ENCODE assay signal across 32 mouse cellular contexts in the genomic region with DNA sequence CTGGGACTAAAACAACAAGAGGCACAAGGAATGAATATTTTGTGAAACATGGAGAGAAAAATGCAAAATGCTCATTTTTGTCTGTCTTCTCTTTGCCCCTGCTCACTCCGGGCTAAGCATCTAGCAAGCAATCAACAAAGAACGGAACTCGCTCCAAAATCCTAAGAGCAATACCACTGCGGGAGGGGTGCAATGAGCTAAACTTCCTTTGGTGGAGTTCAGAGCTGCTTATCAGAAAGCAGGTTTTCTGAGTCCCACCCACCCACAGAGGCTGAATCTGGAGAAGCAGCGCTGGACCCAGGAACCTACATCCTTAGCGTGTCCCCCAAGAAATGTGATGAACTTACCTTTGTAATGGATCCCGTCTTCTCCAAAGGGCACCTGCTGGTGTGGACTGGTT.
A peak's percentile ranks its signal among the peaks of the same experiment; 100 is the strongest.
DNase-seq lines count a peak whose midpoint lies in the region; ATAC-seq lines count a peak whose summit lies in the region.
"Had no signal": no experiment of that assay in that cellular context is flagged by ENCODE, and none has a peak within 500 bp of the region (broad histone marks: within the 10 kb centered on the region; RNA-seq: fewer than 3 reads in every experiment).

No protein-coding gene starts in this region.

- intact Hi-C loops in heart, postnatal 25 days (cut with DNase I): no loop called here

- H3K4me2 ChIP-seq in lung, embryonic 16.5 days (ENCODE audit: low read depth, low read length): no peak overlapping the region
- no peak overlapping the region for H3K4me2 ChIP-seq in intestine, embryonic 16.5 days (ENCODE audit: low read depth, low read length)
- 0 out of 2 replicates have a peak overlapping the region, but pooled peaks have one; percentile 1 for H3K4me2 ChIP-seq in stomach, embryonic 15.5 days
- H3K4me2 ChIP-seq in midbrain, embryonic 13.5 days (replicated peaks): no peak overlapping the region
- H3K4me2 ChIP-seq: embryonic facial prominence, embryonic 13.5 days; heart, embryonic 13.5 days; hindbrain, embryonic 12.5 days; liver, embryonic 15.5 days; midbrain, embryonic 12.5 days; neural tube, embryonic 12.5 days had no signal

- DNase-seq in heart, embryonic 10.5 days (ENCODE audit: low spot score): no peak
- DNase-seq in heart, postnatal 25 days (ENCODE audit: low spot score): no peak
- DNase-seq in lung, postnatal 14 days: no peak
- DNase-seq: adrenal gland, postnatal 36 days; B cell, adult 2 months; cerebellum, adult 11-12 months; cerebellum, postnatal 10 days; gastrocnemius, postnatal 25 days; heart, postnatal 14 days; kidney, adult 8-10 months; kidney, postnatal 14 days; liver; retina, postnatal 1 day; right cerebral cortex, postnatal 25 days; spleen, adult 18-20 months; thymus, postnatal 36 days had no signal

- no peaks in the 10 kb centered on the region for H3K9me3 ChIP-seq in heart, embryonic 10.5 days
- H3K9me3 ChIP-seq in lung, embryonic 16.5 days (ENCODE audit: control insufficient read depth, low read length): no peaks in the 10 kb centered on the region
- no peaks in the 10 kb centered on the region for H3K9me3 ChIP-seq in intestine, embryonic 16.5 days (ENCODE audit: control insufficient read depth, low read length)
- H3K9me3 ChIP-seq in stomach, embryonic 15.5 days: no peaks in the 10 kb centered on the region
- H3K9me3 ChIP-seq in midbrain, embryonic 13.5 days: no peaks in the 10 kb centered on the region
- H3K9me3 ChIP-seq: embryonic facial prominence, embryonic 13.5 days; heart, embryonic 13.5 days; hindbrain, embryonic 12.5 days; limb, embryonic 10.5 days; liver, embryonic 15.5 days; midbrain, embryonic 12.5 days; neural tube, embryonic 12.5 days had no signal

- H3K27me3 ChIP-seq in heart, embryonic 10.5 days (ENCODE audit: insufficient read depth, poor library complexity, severe bottlenecking): no peaks in the 10 kb centered on the region
- no peaks in the 10 kb centered on the region for H3K27me3 ChIP-seq in lung, embryonic 16.5 days (ENCODE audit: control insufficient read depth, insufficient read depth, low read depth, low read length)
- no peaks in the 10 kb centered on the region for H3K27me3 ChIP-seq in intestine, embryonic 16.5 days (replicated peaks; ENCODE audit: control insufficient read depth, insufficient read depth, low read length)
- H3K27me3 ChIP-seq in stomach, embryonic 15.5 days (replicated peaks): no peaks in the 10 kb centered on the region
- no peaks in the 10 kb centered on the region for H3K27me3 ChIP-seq in midbrain, embryonic 13.5 days
- H3K27me3 ChIP-seq: CH12.LX; embryonic facial prominence, embryonic 13.5 days; heart, embryonic 13.5 days; hindbrain, embryonic 12.5 days; liver, embryonic 15.5 days; midbrain, embryonic 12.5 days; neural tube, embryonic 12.5 days; Patski had no signal

- H3K36me3 ChIP-seq in heart, embryonic 10.5 days: no peaks in the 10 kb centered on the region
- H3K36me3 ChIP-seq in lung, embryonic 16.5 days (ENCODE audit: control insufficient read depth, insufficient read depth, low read length): no peaks in the 10 kb centered on the region
- H3K36me3 ChIP-seq in intestine, embryonic 16.5 days (ENCODE audit: control insufficient read depth, insufficient read depth, low read length): no peaks in the 10 kb centered on the region
- H3K36me3 ChIP-seq in stomach, embryonic 15.5 days: no peaks in the 10 kb centered on the region
- no peaks in the 10 kb centered on the region for H3K36me3 ChIP-seq in midbrain, embryonic 13.5 days
- H3K36me3 ChIP-seq: embryonic facial prominence, embryonic 13.5 days; G1E; heart, embryonic 13.5 days; hindbrain, embryonic 12.5 days; limb, embryonic 10.5 days; liver, embryonic 15.5 days; midbrain, embryonic 12.5 days; neural tube, embryonic 12.5 days had no signal

- H3K27ac ChIP-seq in heart, embryonic 10.5 days: 0 out of 2 replicates have a peak overlapping the region, but pooled peaks have one; percentile 29
- H3K27ac ChIP-seq in lung, embryonic 16.5 days (ENCODE audit: low read length): peak overlapping the region; percentile 41
- H3K27ac ChIP-seq in intestine, embryonic 16.5 days (ENCODE audit: low read length): 0 out of 2 replicates have a peak overlapping the region, but pooled peaks have one; percentile 36
- H3K27ac ChIP-seq in stomach, embryonic 15.5 days: no peak overlapping the region
- H3K27ac ChIP-seq in midbrain, embryonic 13.5 days: no peak overlapping the region
- H3K27ac ChIP-seq: embryonic facial prominence, embryonic 13.5 days; heart, embryonic 13.5 days; hindbrain, embryonic 12.5 days; layer of hippocampus, adult 2 months; limb, embryonic 10.5 days; liver, embryonic 15.5 days; midbrain, embryonic 12.5 days; neural tube, embryonic 12.5 days had no signal

- peak; percentile 29; the same call in 1 of the 2 replicates for ATAC-seq in lung, embryonic 16.5 days (ENCODE audit: low read depth)
- ATAC-seq in intestine, embryonic 16.5 days: no peak; the same call in 1 of the 2 replicates
- ATAC-seq in stomach, embryonic 15.5 days (ENCODE audit: insufficient read depth, low FRiP score, low read depth): no peak
- ATAC-seq in midbrain, embryonic 13.5 days: no peak
- ATAC-seq: forebrain, embryonic 14.5 days; Patski had no signal

- peaks cover 21% of the 10 kb centered on the region; the same call in 1 of the 2 replicates for H3K4me1 ChIP-seq in heart, embryonic 10.5 days
- peaks cover 21% of the 10 kb centered on the region for H3K4me1 ChIP-seq in lung, embryonic 16.5 days (replicated peaks; ENCODE audit: control insufficient read depth, insufficient read depth, low read length)
- H3K4me1 ChIP-seq in intestine, embryonic 16.5 days (ENCODE audit: control insufficient read depth, insufficient read depth, low read length): peaks cover 4% of the 10 kb centered on the region; the same call in 1 of the 2 replicates
- H3K4me1 ChIP-seq in stomach, embryonic 15.5 days: peaks cover 4% of the 10 kb centered on the region; the same call in 1 of the 2 replicates
- no peaks in the 10 kb centered on the region for H3K4me1 ChIP-seq in midbrain, embryonic 13.5 days (replicated peaks)
- H3K4me1 ChIP-seq: hindbrain, embryonic 12.5 days; liver, embryonic 15.5 days; midbrain, embryonic 12.5 days; neural tube, embryonic 12.5 days had no signal

- H3K9ac ChIP-seq in lung, embryonic 16.5 days (ENCODE audit: low read length): no peak overlapping the region
- H3K9ac ChIP-seq in intestine, embryonic 16.5 days (ENCODE audit: low read depth, low read length): no peak overlapping the region
- H3K9ac ChIP-seq in stomach, embryonic 15.5 days: no peak overlapping the region
- no peak overlapping the region for H3K9ac ChIP-seq in midbrain, embryonic 13.5 days (replicated peaks)
- H3K9ac ChIP-seq: embryonic facial prominence, embryonic 13.5 days; heart, embryonic 13.5 days; hindbrain, embryonic 12.5 days; liver, embryonic 15.5 days; midbrain, embryonic 12.5 days; neural tube, embryonic 12.5 days had no signal

- H3K4me3 ChIP-seq in heart, embryonic 10.5 days: no peak overlapping the region
- H3K4me3 ChIP-seq in lung, embryonic 16.5 days (ENCODE audit: low read length): no peak overlapping the region
- H3K4me3 ChIP-seq in intestine, embryonic 16.5 days (ENCODE audit: low read length): no peak overlapping the region
- no peak overlapping the region for H3K4me3 ChIP-seq in stomach, embryonic 15.5 days (replicated peaks)
- no peak overlapping the region for H3K4me3 ChIP-seq in midbrain, embryonic 13.5 days (replicated peaks)
- H3K4me3 ChIP-seq: embryonic facial prominence, embryonic 13.5 days; heart, embryonic 13.5 days; hindbrain, embryonic 12.5 days; layer of hippocampus, adult 2 months; limb, embryonic 10.5 days; liver, embryonic 15.5 days; midbrain, embryonic 12.5 days; neural tube, embryonic 12.5 days had no signal

- WGBS in heart, embryonic 10.5 days: 51% methylated on average over 7 of the region's 7 CpGs
- WGBS in lung, embryonic 16.5 days: 47% methylated on average over 7 of the region's 7 CpGs
- 64% methylated on average over 7 of the region's 7 CpGs for WGBS in intestine, embryonic 16.5 days
- 43% methylated on average over 7 of the region's 7 CpGs for whole genome bisulfite sequencing in stomach, embryonic 15.5 days
- WGBS in midbrain, embryonic 13.5 days: 80% methylated on average over 7 of the region's 7 CpGs

Comparison
In these comparisons a context has a peak if more than half of its experiments do, and no peak if none do; other contexts are left out.
1. H3K27ac ChIP-seq: peak in heart, embryonic 10.5 days (single experiment), lung, embryonic 16.5 days (single experiment) and intestine, embryonic 16.5 days (single experiment); none in stomach, embryonic 15.5 days (single experiment) and midbrain, embryonic 13.5 days (single experiment).